Mouse (Mus musculus) stomach, embryonic 15.5 days (tissue): ENCODE measurements around the gene Trim75. TPM values are rescaled to one million over a fixed set of nuclear protein-coding genes. Genes with fewer than 3 reads are reported as not detected.

Source experiments
- ATAC-seq: fragments of 200-750 bp; cut with Nextera tagmentation; 2 replicates; pipeline ENCODE4 v1.8.0; 2017; ENCODE audit warnings: low read depth, moderate number of reproducible peaks, moderate TSS enrichment; ENCODE audit not compliant: insufficient read depth, low FRiP score
- H3K27ac ChIP-seq: fragments of 300-500 bp; sonication (generic); 2 replicates; pipeline ENCODE4 v1.5.1; 2015; ENCODE audit warnings: mild to moderate bottlenecking, inconsistent platforms
- H3K27me3 ChIP-seq: fragments of 300-500 bp; sonication (generic); replicated peaks from 2 replicates; pipeline ENCODE4 v1.6.1; 2015; ENCODE audit warnings: inconsistent platforms
- H3K36me3 ChIP-seq: fragments of 300-500 bp; sonication (generic); 2 replicates; pipeline ENCODE4 v1.6.1; 2015; ENCODE audit warnings: inconsistent platforms
- H3K4me1 ChIP-seq: fragments of 300-500 bp; sonication (generic); 2 replicates; pipeline ENCODE4 v1.6.1; 2015; ENCODE audit warnings: inconsistent platforms
- H3K4me2 ChIP-seq: fragments of 300-500 bp; sonication (generic); 2 replicates; pipeline ENCODE4 v1.6.1; 2015; ENCODE audit warnings: mild to moderate bottlenecking, inconsistent platforms
- H3K4me3 ChIP-seq: fragments of 300-500 bp; sonication (generic); replicated peaks from 2 replicates; pipeline ENCODE4 v1.5.1; 2015; ENCODE audit warnings: inconsistent platforms
- H3K9ac ChIP-seq: fragments of 300-500 bp; sonication (generic); 2 replicates; pipeline ENCODE4 v1.6.1; 2015; ENCODE audit warnings: inconsistent platforms
- H3K9me3 ChIP-seq: fragments of 300-500 bp; sonication (generic); 2 replicates; pipeline ENCODE4 v1.6.1; 2016; ENCODE audit warnings: inconsistent platforms
- WGBS: fragments of 180-500 bp; shearing (Covaris S2); methylation state at CpG from one replicate; pipeline ENCODE4 v1.1.7; 2015; 5-methylcytosine and 5-hydroxymethylcytosine counted together
- polyA plus RNA-seq: library from polyadenylated mRNA; unstranded; fragments of >200 nt; fragmentation: Nextera tagmentation; extraction: Ambion mirVana; gene quantifications from 2 replicates; pipeline ENCODE4 v1.2.1, GENCODE M21; 2015

The Trim75 gene
- polyA plus RNA-seq, 1 experiment from 2014 or later, result not detected

- no peak overlapping the region for H3K27ac ChIP-seq
- H3K4me1 ChIP-seq, result peaks cover 2% of the 10 kb centered on the region; the same call in 1 of the 2 replicates
- 30% methylated on average over 5 of the region's 5 CpGs for WGBS
- no peak overlapping the region for H3K4me3 ChIP-seq
- H3K4me2 ChIP-seq, result no peak overlapping the region
- no peaks in the 10 kb centered on the region for H3K9me3 ChIP-seq
- ATAC-seq, result no peak
- H3K9ac ChIP-seq, result no peak overlapping the region
- no peaks in the 10 kb centered on the region for H3K27me3 ChIP-seq
- H3K36me3 ChIP-seq, result no peaks in the 10 kb centered on the region
Measured at GRCm38 (mm10) chr8:64942946-64943345, 44.7 kb downstream of the Trim75 start.

- Histone ChIP-seq H3K9me3 (no peaks in the 10 kb centered on the region), H3K4me3 (no peak overlapping the region), H3K4me2 (no peak overlapping the region), H3K36me3 (no peaks in the 10 kb centered on the region), H3K27ac (no peak overlapping the region), H3K4me1 (peaks cover 6% of the 10 kb centered on the region; the same call in 1 of the 2 replicates), H3K27me3 (no peaks in the 10 kb centered on the region), H3K9ac (no peak overlapping the region)
- ATAC-seq, result 0 out of 2 replicates have a peak, but pooled peaks have one; percentile 20
- WGBS, result 12% methylated on average over 9 of the region's 9 CpGs
Measured at GRCm38 (mm10) chr8:64941495-64941894, 46.1 kb downstream of the Trim75 start.

- H3K27me3 ChIP-seq, result no peaks in the 10 kb centered on the region
- no peak overlapping the region for H3K4me3 ChIP-seq
- H3K9ac ChIP-seq, result no peak overlapping the region
- no peak for ATAC-seq
- H3K9me3 ChIP-seq, result no peaks in the 10 kb centered on the region
- peaks cover 6% of the 10 kb centered on the region; the same call in 1 of the 2 replicates for H3K4me1 ChIP-seq
- WGBS, result 75% methylated on average over 8 of the region's 8 CpGs
- H3K4me2 ChIP-seq, result no peak overlapping the region
- no peak overlapping the region for H3K27ac ChIP-seq
- no peaks in the 10 kb centered on the region for H3K36me3 ChIP-seq
Measured at GRCm38 (mm10) chr8:64941019-64941418, 46.6 kb downstream of the Trim75 start.

GRCm38 (mm10) chr8:64934997-64935396 lies 52.6 kb downstream of the Trim75 start:
- H3K36me3 ChIP-seq, result no peaks in the 10 kb centered on the region
- H3K27me3 ChIP-seq, result no peaks in the 10 kb centered on the region
- H3K9me3 ChIP-seq, result no peaks in the 10 kb centered on the region
- no peak overlapping the region for H3K4me3 ChIP-seq
- H3K4me1 ChIP-seq, result 0 out of 2 replicates have a peak, but pooled peaks cover 4% of the 10 kb centered on the region
- no peak overlapping the region for H3K27ac ChIP-seq
- WGBS, result 74% methylated on average over 3 of the region's 3 CpGs
- H3K9ac ChIP-seq, result no peak overlapping the region
- no peak overlapping the region for H3K4me2 ChIP-seq
- ATAC-seq, result no peak

Other genes starting within 250 kb of the Trim75 start
- 18.4 and 19.5 TPM in 2 replicates for gene Klhl2, start 137.8 kb downstream of the Trim75 start, polyA plus RNA-seq
- 31.8 and 32.1 TPM in 2 replicates for gene Tmem192, start 40.6 kb downstream of the Trim75 start, polyA plus RNA-seq
- gene Trim61, start 30.7 kb upstream of the Trim75 start, polyA plus RNA-seq, result not detected in 2 replicates
- not detected in 2 replicates for gene Trim60, start 30.8 kb upstream of the Trim75 start, polyA plus RNA-seq
- 4.0 and 4.4 TPM in 2 replicates for gene Apela, start 49.5 kb upstream of the Trim75 start, polyA plus RNA-seq
- not detected in 2 replicates for gene Gm10663, start 87.2 kb upstream of the Trim75 start, polyA plus RNA-seq
- 9.8 and 12.5 TPM in 2 replicates for gene BC030870, start 141.7 kb upstream of the Trim75 start, polyA plus RNA-seq